ENCODE assay signal across 8 mouse cellular contexts in genomic region chr16:29972741-29973141, GRCm38 (mm10).
DNase-seq lines count a peak whose midpoint lies in the region; ATAC-seq and TF ChIP-seq lines count a peak whose summit lies in the region.
"Had no signal": no experiment of that assay in that cellular context is flagged by ENCODE, and none has a peak within 500 bp of the region (broad histone marks: within the 10 kb centered on the region; RNA-seq: fewer than 3 reads in every experiment).

No protein-coding gene starts in this region.

- H3K27ac ChIP-seq in kidney, embryonic 16.5 days (ENCODE audit: low read length) = peak overlapping the region; percentile 61
- H3K27ac ChIP-seq in ES-Bruce4 (ENCODE audit: insufficient read depth, low read length) = no peak overlapping the region
- no peak overlapping the region for H3K27ac ChIP-seq in embryonic facial prominence, embryonic 14.5 days (replicated peaks; ENCODE audit: low read depth, low read length)
- peak overlapping the region; percentile 71 for H3K27ac ChIP-seq in liver, postnatal 0 days (ENCODE audit: low read depth)
- no peak overlapping the region for H3K27ac ChIP-seq in hindbrain, embryonic 16.5 days (ENCODE audit: low read depth, low read length)
- H3K27ac ChIP-seq: hindbrain, embryonic 13.5 days had no signal

- H3K9me3 ChIP-seq in kidney, embryonic 16.5 days (ENCODE audit: low read length) = no peaks in the 10 kb centered on the region
- H3K9me3 ChIP-seq in ES-Bruce4 (replicated peaks; ENCODE audit: control insufficient read depth, insufficient read depth, low read length, poor library complexity, severe bottlenecking) = no peaks in the 10 kb centered on the region
- no peaks in the 10 kb centered on the region for H3K9me3 ChIP-seq in embryonic facial prominence, embryonic 14.5 days (ENCODE audit: control insufficient read depth, low read length)
- H3K9me3 ChIP-seq in liver, postnatal 0 days (ENCODE audit: low read length) = no peaks in the 10 kb centered on the region
- no peaks in the 10 kb centered on the region for H3K9me3 ChIP-seq in hindbrain, embryonic 16.5 days (ENCODE audit: control insufficient read depth, low read length)
- H3K9me3 ChIP-seq: hindbrain, embryonic 13.5 days had no signal

- TF ChIP-seq POLR2A in ES-Bruce4 (IDR thresholded peaks at IDR 0.05; ENCODE audit: insufficient read depth, low read length) = no peak

- no peak overlapping the region for H3K9ac ChIP-seq in kidney, embryonic 16.5 days (replicated peaks; ENCODE audit: low read length)
- no peak overlapping the region for H3K9ac ChIP-seq in ES-Bruce4 (ENCODE audit: low read depth, poor library complexity, severe bottlenecking)
- H3K9ac ChIP-seq in embryonic facial prominence, embryonic 14.5 days (ENCODE audit: low read depth, low read length) = no peak overlapping the region
- no peak overlapping the region for H3K9ac ChIP-seq in liver, postnatal 0 days (replicated peaks)
- H3K9ac ChIP-seq in hindbrain, embryonic 16.5 days (ENCODE audit: low read depth, low read length) = no peak overlapping the region
- H3K9ac ChIP-seq: hindbrain, embryonic 13.5 days had no signal

- no peak overlapping the region for H3K4me3 ChIP-seq in kidney, embryonic 16.5 days (ENCODE audit: low read length)
- H3K4me3 ChIP-seq in ES-Bruce4 (ENCODE audit: low read depth, low read length) = no peak overlapping the region
- H3K4me3 ChIP-seq in embryonic facial prominence, embryonic 14.5 days (ENCODE audit: low read depth, low read length) = no peak overlapping the region
- H3K4me3 ChIP-seq in liver, postnatal 0 days (ENCODE audit: low read depth, low read length) = no peak overlapping the region
- H3K4me3 ChIP-seq in hindbrain, embryonic 16.5 days (ENCODE audit: low read length) = no peak overlapping the region
- H3K4me3 ChIP-seq: hindbrain, embryonic 13.5 days had no signal

- ATAC-seq in kidney, embryonic 16.5 days (ENCODE audit: low FRiP score, low TSS enrichment) = peak; percentile 89
- no peak for ATAC-seq in embryonic facial prominence, embryonic 14.5 days (ENCODE audit: low read depth)
- peak; percentile 58 for ATAC-seq in liver, postnatal 0 days
- no peak for ATAC-seq in hindbrain, embryonic 16.5 days

- H3K4me2 ChIP-seq in kidney, embryonic 16.5 days (replicated peaks; ENCODE audit: low read depth, low read length) = 0 out of 2 replicates have a peak overlapping the region, but pooled peaks have one; percentile 1
- no peak overlapping the region for H3K4me2 ChIP-seq in embryonic facial prominence, embryonic 14.5 days (ENCODE audit: low read depth, low read length)
- no peak overlapping the region for H3K4me2 ChIP-seq in liver, postnatal 0 days (ENCODE audit: low read depth, low read length)
- no peak overlapping the region for H3K4me2 ChIP-seq in hindbrain, embryonic 16.5 days (ENCODE audit: low read length)
- H3K4me2 ChIP-seq: hindbrain, embryonic 13.5 days had no signal

- no peak for DNase-seq in kidney, adult 18-20 months
- DNase-seq in embryonic facial prominence, embryonic 14.5 days (ENCODE audit: low spot score) = peak; percentile 19
- DNase-seq in liver, postnatal 0 days = no peak
- DNase-seq in gastrocnemius, adult 18-20 months (ENCODE audit: low spot score) = no peak

- H3K36me3 ChIP-seq in kidney, embryonic 16.5 days (ENCODE audit: insufficient read depth, low read length) = no peaks in the 10 kb centered on the region
- H3K36me3 ChIP-seq in ES-Bruce4 (ENCODE audit: control insufficient read depth, insufficient read depth, low read length, poor library complexity, severe bottlenecking) = no peaks in the 10 kb centered on the region
- H3K36me3 ChIP-seq in embryonic facial prominence, embryonic 14.5 days (ENCODE audit: control insufficient read depth, insufficient read depth, low read length) = no peaks in the 10 kb centered on the region
- H3K36me3 ChIP-seq in liver, postnatal 0 days (replicated peaks; ENCODE audit: insufficient read depth, low read length) = no peaks in the 10 kb centered on the region
- H3K36me3 ChIP-seq in hindbrain, embryonic 16.5 days (ENCODE audit: control insufficient read depth, insufficient read depth, low read length) = no peaks in the 10 kb centered on the region
- H3K36me3 ChIP-seq: hindbrain, embryonic 13.5 days had no signal

- H3K4me1 ChIP-seq in kidney, embryonic 16.5 days (ENCODE audit: insufficient read depth, low read length) = peaks cover 29% of the 10 kb centered on the region
- peaks cover 10% of the 10 kb centered on the region for H3K4me1 ChIP-seq in ES-Bruce4 (ENCODE audit: control insufficient read depth, insufficient read depth, low read length)
- no peaks in the 10 kb centered on the region; the same call in none of the 2 replicates for H3K4me1 ChIP-seq in embryonic facial prominence, embryonic 14.5 days (ENCODE audit: control insufficient read depth, insufficient read depth, low read length)
- H3K4me1 ChIP-seq in liver, postnatal 0 days (ENCODE audit: insufficient read depth) = peaks cover 7% of the 10 kb centered on the region
- H3K4me1 ChIP-seq in hindbrain, embryonic 16.5 days (ENCODE audit: control insufficient read depth, insufficient read depth, low read depth, low read length) = no peaks in the 10 kb centered on the region

- no peaks in the 10 kb centered on the region for H3K27me3 ChIP-seq in kidney, embryonic 16.5 days (ENCODE audit: insufficient read depth, low read length)
- H3K27me3 ChIP-seq in ES-Bruce4 (ENCODE audit: control insufficient read depth, insufficient read depth, low read length, poor library complexity, severe bottlenecking) = no peaks in the 10 kb centered on the region
- H3K27me3 ChIP-seq in embryonic facial prominence, embryonic 14.5 days (replicated peaks; ENCODE audit: control insufficient read depth, insufficient read depth, low read length) = no peaks in the 10 kb centered on the region
- no peaks in the 10 kb centered on the region for H3K27me3 ChIP-seq in liver, postnatal 0 days (ENCODE audit: insufficient read depth, low read length)
- H3K27me3 ChIP-seq in hindbrain, embryonic 16.5 days (replicated peaks; ENCODE audit: control insufficient read depth, insufficient read depth, low read length) = no peaks in the 10 kb centered on the region

- 13% methylated on average over 1 of the region's 1 CpGs for WGBS in kidney, embryonic 16.5 days
- WGBS in embryonic facial prominence, embryonic 14.5 days = 50% methylated on average over 1 of the region's 1 CpGs
- 45% methylated on average over 1 of the region's 1 CpGs for WGBS in liver, postnatal 0 days (ENCODE audit: insufficient replicate concordance)
- WGBS in hindbrain, embryonic 16.5 days = 54% methylated on average over 1 of the region's 1 CpGs

- no peak for TF ChIP-seq CTCF in ES-Bruce4 (IDR thresholded peaks at IDR 0.05; ENCODE audit: low read depth, low read length)
- TF ChIP-seq CTCF in liver, postnatal 0 days (IDR thresholded peaks at IDR 0.05; ENCODE audit: low read depth) = no peak

- 0 out of 2 replicates have a peak, but pooled peaks have one; percentile 16 for TF ChIP-seq EP300 in ES-Bruce4 (IDR thresholded peaks at IDR 0.05; ENCODE audit: insufficient read depth, low read depth, low read length)
- no peak for TF ChIP-seq EP300 in liver, postnatal 0 days (IDR thresholded peaks at IDR 0.05; ENCODE audit: low read depth)

Comparison
In these comparisons a context has a peak if more than half of its experiments do, and no peak if none do; other contexts are left out.
1. ATAC-seq: peak in kidney, embryonic 16.5 days (single experiment) and liver, postnatal 0 days (single experiment); none in embryonic facial prominence, embryonic 14.5 days (single experiment) and hindbrain, embryonic 16.5 days (single experiment).
2. H3K27ac ChIP-seq: peak in kidney, embryonic 16.5 days (single experiment) and liver, postnatal 0 days (single experiment); none in ES-Bruce4 (single experiment), embryonic facial prominence, embryonic 14.5 days (single experiment) and hindbrain, embryonic 16.5 days (single experiment).